Mouse (Mus musculus): ENCODE data around the gene Espl1. TPM values are rescaled to one million over a fixed set of nuclear protein-coding genes. Genes with fewer than 3 reads are reported as not detected.

The Espl1 gene
- polyA plus RNA-seq, 1 experiment, result 45.3 TPM

DNA sequence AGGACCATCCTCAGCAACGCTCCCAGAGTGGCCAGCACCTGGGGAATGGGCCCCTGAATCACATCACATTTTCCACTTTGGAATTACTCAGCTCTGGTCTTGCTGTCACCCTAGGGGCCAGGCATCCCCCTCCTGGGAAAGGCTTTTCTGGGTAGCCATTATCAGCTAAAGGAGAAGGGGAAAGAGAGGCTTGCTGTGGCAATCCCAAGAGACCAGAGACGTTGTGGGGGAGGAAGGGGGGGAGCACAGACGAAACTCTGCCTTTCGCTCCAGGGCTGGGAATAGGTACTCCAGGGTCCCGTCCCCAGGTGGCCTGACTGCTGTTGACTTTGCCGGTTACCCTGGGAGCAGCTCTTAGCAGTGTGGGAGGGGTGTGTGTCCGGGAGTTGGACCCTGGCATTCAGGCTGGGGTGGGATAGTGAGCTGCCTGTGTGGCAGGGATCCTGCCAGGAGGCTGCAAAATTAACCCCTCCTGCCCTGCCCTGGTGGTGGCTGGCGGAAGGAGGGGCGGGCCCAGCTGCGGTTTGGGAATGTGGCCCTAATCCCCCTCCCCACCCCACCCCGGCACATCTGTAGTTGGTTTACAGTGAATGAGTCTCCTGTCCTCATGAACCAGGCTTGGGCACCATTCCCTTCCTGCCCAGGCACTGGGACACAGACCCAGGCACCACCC, 37.3 kb upstream of the Espl1 start:
- no peaks in the 10 kb centered on the region for H3K36me3 ChIP-seq (ENCODE audit: control insufficient read depth, insufficient read depth, low read length)
- TF ChIP-seq CTCF (IDR thresholded peaks at IDR 0.05; ENCODE audit: control insufficient read depth, insufficient read depth, insufficient replicate concordance, low read depth, low read length) (no peak), POLR2A (IDR thresholded peaks at IDR 0.05; ENCODE audit: control insufficient read depth, low read depth, low read length) (no peak)
- no peaks in the 10 kb centered on the region for H3K27me3 ChIP-seq (ENCODE audit: control insufficient read depth, insufficient read depth, low read length)
- H3K4me3 ChIP-seq (ENCODE audit: control insufficient read depth, low read depth, low read length), result peak overlapping the region; percentile 62
- H3K27ac ChIP-seq (ENCODE audit: control insufficient read depth, insufficient read depth, low read depth, low read length), result no peak overlapping the region
- peaks cover 13% of the 10 kb centered on the region for H3K4me1 ChIP-seq (ENCODE audit: control insufficient read depth, insufficient read depth, low read length)

DNA sequence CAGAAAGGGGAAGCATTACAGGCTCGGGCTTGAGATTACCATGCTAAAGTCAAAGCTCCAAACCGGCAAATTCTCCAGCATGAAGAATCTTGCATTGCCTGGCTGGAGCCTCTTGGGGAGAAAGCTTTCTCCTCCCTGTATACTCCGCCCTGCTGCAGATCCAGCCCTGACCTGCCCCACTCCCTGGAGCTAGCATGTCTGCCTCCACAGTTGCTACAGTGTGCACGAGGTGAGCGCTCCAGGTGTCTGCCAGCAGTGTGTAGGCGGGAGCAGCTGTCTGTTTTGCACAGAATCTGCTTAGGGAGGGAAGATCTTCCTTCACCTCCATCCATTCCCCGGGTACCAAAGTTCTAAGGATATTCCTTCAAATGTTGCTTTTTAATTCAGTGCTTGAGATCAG, 33.5 kb upstream of the Espl1 start:
- no peaks in the 10 kb centered on the region for H3K27me3 ChIP-seq (ENCODE audit: control insufficient read depth, insufficient read depth, low read length)
- peaks cover 6% of the 10 kb centered on the region for H3K4me1 ChIP-seq (ENCODE audit: control insufficient read depth, insufficient read depth, low read length)
- no peak overlapping the region for H3K4me3 ChIP-seq (ENCODE audit: control insufficient read depth, low read depth, low read length)
- H3K36me3 ChIP-seq (ENCODE audit: control insufficient read depth, insufficient read depth, low read length), result no peaks in the 10 kb centered on the region
- H3K27ac ChIP-seq (ENCODE audit: control insufficient read depth, insufficient read depth, low read depth, low read length), result no peak overlapping the region
- TF ChIP-seq POLR2A (IDR thresholded peaks at IDR 0.05; ENCODE audit: control insufficient read depth, low read depth, low read length), result no peak
- no peak for TF ChIP-seq CTCF (IDR thresholded peaks at IDR 0.05; ENCODE audit: control insufficient read depth, insufficient read depth, insufficient replicate concordance, low read depth, low read length)

DNA sequence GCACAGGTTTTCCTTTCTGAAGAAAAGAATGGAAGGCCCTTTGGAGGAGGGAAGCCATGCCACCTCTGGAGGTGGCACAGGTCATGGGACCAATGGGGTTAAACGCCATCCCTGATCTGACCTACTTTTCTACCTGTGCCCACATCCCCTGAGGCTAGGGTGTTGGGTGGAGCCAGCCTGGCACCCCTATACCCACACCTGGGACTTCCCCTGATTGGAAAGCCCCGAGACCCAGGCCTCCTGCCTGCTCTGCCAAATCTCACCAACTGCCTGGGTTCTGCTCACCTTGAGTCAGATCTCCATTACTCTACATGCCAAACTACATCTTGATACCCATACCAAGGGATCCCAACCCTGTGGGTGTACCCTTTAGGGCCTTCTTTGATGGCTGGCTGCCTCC, 33.0 kb upstream of the Espl1 start:
- no peaks in the 10 kb centered on the region for H3K36me3 ChIP-seq (ENCODE audit: control insufficient read depth, insufficient read depth, low read length)
- H3K27me3 ChIP-seq (ENCODE audit: control insufficient read depth, insufficient read depth, low read length), result no peaks in the 10 kb centered on the region
- TF ChIP-seq CTCF (IDR thresholded peaks at IDR 0.05; ENCODE audit: control insufficient read depth, insufficient read depth, insufficient replicate concordance, low read depth, low read length) (no peak), POLR2A (IDR thresholded peaks at IDR 0.05; ENCODE audit: control insufficient read depth, low read depth, low read length) (no peak)
- peaks cover 6% of the 10 kb centered on the region for H3K4me1 ChIP-seq (ENCODE audit: control insufficient read depth, insufficient read depth, low read length)
- no peak overlapping the region for H3K27ac ChIP-seq (ENCODE audit: control insufficient read depth, insufficient read depth, low read depth, low read length)
- H3K4me3 ChIP-seq (ENCODE audit: control insufficient read depth, low read depth, low read length), result peak overlapping the region; percentile 1; the same call in 1 of the 2 replicates

DNA sequence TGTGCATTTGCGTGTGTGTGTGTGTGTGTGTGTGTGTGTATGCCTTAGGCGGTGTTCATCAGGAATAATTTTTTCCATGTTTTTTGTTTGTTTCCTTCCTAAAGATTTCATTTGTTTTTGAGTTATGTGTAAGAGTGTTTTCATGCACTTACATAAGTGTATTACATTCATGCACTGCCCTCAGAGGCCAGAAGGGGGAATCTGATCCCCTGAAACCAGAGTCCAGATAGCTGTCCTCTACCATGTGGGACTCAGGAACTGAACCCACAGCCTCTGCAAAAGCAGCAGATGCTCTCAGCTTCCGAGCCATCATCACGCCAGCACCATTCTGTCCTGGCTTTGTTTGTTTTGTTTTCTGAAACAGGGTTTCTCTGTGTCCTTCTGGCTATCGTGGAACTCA, 30.5 kb upstream of the Espl1 start:
- peaks cover under 1% of the 10 kb centered on the region for H3K4me1 ChIP-seq (ENCODE audit: control insufficient read depth, insufficient read depth, low read length)
- no peak for TF ChIP-seq POLR2A (IDR thresholded peaks at IDR 0.05; ENCODE audit: control insufficient read depth, low read depth, low read length)
- no peak for TF ChIP-seq CTCF (IDR thresholded peaks at IDR 0.05; ENCODE audit: control insufficient read depth, insufficient read depth, insufficient replicate concordance, low read depth, low read length)
- no peak overlapping the region for H3K4me3 ChIP-seq (ENCODE audit: control insufficient read depth, low read depth, low read length)
- H3K36me3 ChIP-seq (ENCODE audit: control insufficient read depth, insufficient read depth, low read length), result no peaks in the 10 kb centered on the region
- no peak overlapping the region for H3K27ac ChIP-seq (ENCODE audit: control insufficient read depth, insufficient read depth, low read depth, low read length)
- H3K27me3 ChIP-seq (ENCODE audit: control insufficient read depth, insufficient read depth, low read length), result no peaks in the 10 kb centered on the region

DNA sequence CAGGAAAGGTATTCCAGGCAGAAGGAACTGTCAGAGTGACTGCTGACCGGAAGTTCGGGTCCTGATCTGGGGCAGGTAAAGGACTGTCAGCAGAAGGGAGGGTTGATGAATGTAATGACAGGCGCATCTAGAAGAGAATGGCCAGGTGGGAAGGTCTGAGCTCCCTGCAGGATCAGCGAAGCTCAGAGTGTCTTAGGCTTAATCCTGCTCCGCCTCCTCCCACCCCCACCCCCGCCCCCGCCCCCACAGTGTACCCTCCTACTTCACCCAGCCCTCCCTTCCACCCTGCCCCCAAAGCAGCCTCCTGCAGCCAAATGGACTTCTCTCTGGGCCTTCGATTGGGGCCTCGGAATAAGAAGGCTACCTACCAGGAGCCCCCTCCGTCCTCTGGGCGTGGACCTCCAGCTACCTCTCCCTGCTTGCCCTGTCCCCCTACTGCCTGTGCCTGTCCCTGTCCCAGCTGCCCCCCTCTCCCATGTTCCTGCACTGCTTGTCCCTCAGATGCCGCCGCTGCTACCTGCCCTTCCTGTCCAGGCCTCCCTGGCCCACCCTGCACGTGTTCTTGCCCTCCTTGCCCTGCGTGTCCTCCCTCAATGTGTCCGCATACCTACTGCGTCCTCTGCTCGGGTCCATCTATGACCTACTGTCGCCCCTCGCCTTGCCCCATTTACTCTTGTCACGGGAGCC, 25.6 kb upstream of the Espl1 start, which contains the start of gene Gm9918:
TSS of gene Gm9918 (plus strand) at position 290 of the 687 bp plus-strand sequence.
- Histone ChIP-seq H3K36me3 (ENCODE audit: control insufficient read depth, insufficient read depth, low read length) (no peaks in the 10 kb centered on the region), H3K27me3 (ENCODE audit: control insufficient read depth, insufficient read depth, low read length) (no peaks in the 10 kb centered on the region), H3K27ac (ENCODE audit: control insufficient read depth, insufficient read depth, low read depth, low read length) (no peak within 1 kb of the TSS), H3K4me3 (ENCODE audit: control insufficient read depth, low read depth, low read length) (peak within 1 kb of the TSS; percentile 2), H3K4me1 (ENCODE audit: control insufficient read depth, insufficient read depth, low read length) (peaks cover 2% of the 10 kb centered on the region)
- TF ChIP-seq CTCF (IDR thresholded peaks at IDR 0.05; ENCODE audit: control insufficient read depth, insufficient read depth, insufficient replicate concordance, low read depth, low read length), result no peak
- TF ChIP-seq POLR2A (IDR thresholded peaks at IDR 0.05; ENCODE audit: control insufficient read depth, low read depth, low read length), result no peak

DNA sequence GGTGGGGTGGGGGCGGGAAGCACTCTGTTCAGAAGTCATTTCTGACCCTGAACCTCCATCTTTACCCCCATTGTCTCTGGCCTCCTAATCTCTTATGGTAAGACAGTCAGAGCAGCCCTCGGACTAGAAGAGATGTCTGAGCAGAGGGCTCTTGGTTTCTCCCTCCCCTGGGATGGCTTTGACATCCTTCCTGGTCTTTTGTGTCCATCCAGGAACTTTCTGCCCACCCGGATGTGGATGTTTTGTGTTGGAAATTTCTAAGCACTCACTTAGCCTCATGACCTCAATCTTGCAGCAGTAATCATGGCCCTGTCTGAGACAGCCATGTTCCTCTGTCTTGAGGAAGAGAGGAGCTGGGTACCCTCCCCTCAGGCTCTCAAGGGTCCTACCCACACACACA, 24.6 kb upstream of the Espl1 start:
- H3K4me3 ChIP-seq (ENCODE audit: control insufficient read depth, low read depth, low read length), result no peak overlapping the region
- H3K27me3 ChIP-seq (ENCODE audit: control insufficient read depth, insufficient read depth, low read length), result no peaks in the 10 kb centered on the region
- no peaks in the 10 kb centered on the region for H3K36me3 ChIP-seq (ENCODE audit: control insufficient read depth, insufficient read depth, low read length)
- TF ChIP-seq POLR2A (IDR thresholded peaks at IDR 0.05; ENCODE audit: control insufficient read depth, low read depth, low read length) (no peak), CTCF (IDR thresholded peaks at IDR 0.05; ENCODE audit: control insufficient read depth, insufficient read depth, insufficient replicate concordance, low read depth, low read length) (no peak)
- H3K27ac ChIP-seq (ENCODE audit: control insufficient read depth, insufficient read depth, low read depth, low read length), result no peak overlapping the region
- H3K4me1 ChIP-seq (ENCODE audit: control insufficient read depth, insufficient read depth, low read length), result peaks cover 2% of the 10 kb centered on the region

DNA sequence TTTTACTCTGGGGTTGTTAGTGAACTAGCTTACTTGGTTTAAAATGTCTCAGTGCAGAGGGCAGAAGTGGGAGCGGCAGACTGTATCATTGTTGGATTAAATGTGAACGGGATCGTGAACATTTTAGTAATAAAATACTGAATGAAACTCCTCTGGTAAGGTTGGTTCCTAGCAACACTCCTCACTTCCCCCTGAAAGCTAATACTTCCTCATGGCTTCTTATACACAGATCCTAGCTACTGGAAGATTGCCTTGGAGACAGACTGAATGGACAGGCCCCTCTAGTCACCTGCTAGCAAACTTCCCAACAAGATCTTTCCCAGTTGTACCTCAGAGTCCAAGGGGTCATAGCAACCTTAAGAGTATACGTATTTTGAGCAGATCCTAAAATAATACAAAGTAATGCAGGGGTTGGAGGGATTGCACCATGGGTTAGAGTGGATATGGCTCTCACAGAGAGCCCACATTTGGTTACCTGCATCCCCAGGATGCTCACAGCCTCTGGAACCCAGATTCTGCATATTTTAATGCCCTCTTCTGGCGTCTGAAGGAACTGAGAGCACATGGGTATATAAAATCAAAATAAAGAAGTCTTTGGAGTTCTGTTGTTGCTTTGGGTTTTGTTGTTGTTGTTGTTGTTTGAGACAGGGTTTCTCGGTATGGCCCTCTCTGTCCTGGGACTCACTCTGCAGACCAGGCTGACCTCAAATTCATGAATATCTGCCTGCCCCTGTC, 21.9 kb upstream of the Espl1 start:
- H3K4me1 ChIP-seq (ENCODE audit: control insufficient read depth, insufficient read depth, low read length), result peaks cover 7% of the 10 kb centered on the region
- no peak overlapping the region for H3K27ac ChIP-seq (ENCODE audit: control insufficient read depth, insufficient read depth, low read depth, low read length)
- H3K36me3 ChIP-seq (ENCODE audit: control insufficient read depth, insufficient read depth, low read length), result no peaks in the 10 kb centered on the region
- no peak for TF ChIP-seq CTCF (IDR thresholded peaks at IDR 0.05; ENCODE audit: control insufficient read depth, insufficient read depth, insufficient replicate concordance, low read depth, low read length)
- no peak for TF ChIP-seq POLR2A (IDR thresholded peaks at IDR 0.05; ENCODE audit: control insufficient read depth, low read depth, low read length)
- no peak overlapping the region for H3K4me3 ChIP-seq (ENCODE audit: control insufficient read depth, low read depth, low read length)
- no peaks in the 10 kb centered on the region for H3K27me3 ChIP-seq (ENCODE audit: control insufficient read depth, insufficient read depth, low read length)

Measured in testis, adult 2 months (tissue).